Mouse (Mus musculus) macrophage (primary cell): ENCODE measurements around the gene Eif4a2. TPM values are rescaled to one million over a fixed set of nuclear protein-coding genes. Genes with fewer than 3 reads are reported as not detected.
"Not testable (repeated sequence)": the region's sequence is repeated elsewhere in the genome, so short reads cannot be mapped to it uniquely, and the experiment has no call there.

Experiments
- H3K27ac ChIP-seq: fragments of 350-480 bp; formaldehyde crosslinking; 2 replicates; pipeline ENCODE4 v1.9.0; 2021
- H3K36me3 ChIP-seq: fragments of 350-480 bp; formaldehyde crosslinking; 2 replicates; pipeline ENCODE4 v1.9.0; 2021; ENCODE audit errors: inconsistent target
- H3K4me3 ChIP-seq: fragments of 350-480 bp; formaldehyde crosslinking; 2 replicates; pipeline ENCODE4 v1.9.0; 2021; ENCODE audit errors: inconsistent target
- H3K79me2 ChIP-seq: fragments of 350-480 bp; formaldehyde crosslinking; 2 replicates; pipeline ENCODE4 v1.9.0; 2021; ENCODE audit errors: inconsistent target
- WGBS: methylation state at CpG from one replicate; pipeline ENCODE4 v1.1.7; 2026; ENCODE audit warnings: inconsistent platforms; ENCODE audit not compliant: missing documents; 5-methylcytosine and 5-hydroxymethylcytosine counted together
- polyA plus RNA-seq: library from polyadenylated mRNA; stranded (reverse); fragments of 250-400 nt; gene quantifications from 3 replicates; pipeline ENCODE4 v1.2.4, GENCODE M21; 2018; ENCODE audit warnings: inconsistent platforms
- total RNA-seq, 78 experiments: library from RNA; depleted of rRNA; stranded (reverse); fragments of 250-400 nt; gene quantifications; 1 replicate in 9 of 78; 2 replicates in 24 of 78; 3 replicates in 43 of 78; 4 replicates in 2 of 78; pipeline ENCODE4 v1.2.4; 2018; ENCODE audit warnings: inconsistent platforms in 56 of 78

Gene Eif4a2
- total RNA-seq (2018; cell fraction: chromatin; rRNA removed) = 1,000 to 10,000 TPM in 15 of 26 experiments, 100 to 1,000 TPM in 11; 529 to 1,707 (median 1,135) TPM
- 100 to 1,000 TPM in 25 of 26 experiments, 10 to 100 TPM in 1; 68.9 to 198 (median 141) TPM for total RNA-seq (2018; cell fraction: cytosol; rRNA removed)
- total RNA-seq (2018; cell fraction: nucleus; rRNA removed) = 1,000 to 10,000 TPM in 1 of 26 experiments, 100 to 1,000 TPM in 25; 341 to 1,235 (median 466) TPM
- 205 to 241 TPM (median 212 TPM) in 3 replicates for polyA plus RNA-seq

DNA sequence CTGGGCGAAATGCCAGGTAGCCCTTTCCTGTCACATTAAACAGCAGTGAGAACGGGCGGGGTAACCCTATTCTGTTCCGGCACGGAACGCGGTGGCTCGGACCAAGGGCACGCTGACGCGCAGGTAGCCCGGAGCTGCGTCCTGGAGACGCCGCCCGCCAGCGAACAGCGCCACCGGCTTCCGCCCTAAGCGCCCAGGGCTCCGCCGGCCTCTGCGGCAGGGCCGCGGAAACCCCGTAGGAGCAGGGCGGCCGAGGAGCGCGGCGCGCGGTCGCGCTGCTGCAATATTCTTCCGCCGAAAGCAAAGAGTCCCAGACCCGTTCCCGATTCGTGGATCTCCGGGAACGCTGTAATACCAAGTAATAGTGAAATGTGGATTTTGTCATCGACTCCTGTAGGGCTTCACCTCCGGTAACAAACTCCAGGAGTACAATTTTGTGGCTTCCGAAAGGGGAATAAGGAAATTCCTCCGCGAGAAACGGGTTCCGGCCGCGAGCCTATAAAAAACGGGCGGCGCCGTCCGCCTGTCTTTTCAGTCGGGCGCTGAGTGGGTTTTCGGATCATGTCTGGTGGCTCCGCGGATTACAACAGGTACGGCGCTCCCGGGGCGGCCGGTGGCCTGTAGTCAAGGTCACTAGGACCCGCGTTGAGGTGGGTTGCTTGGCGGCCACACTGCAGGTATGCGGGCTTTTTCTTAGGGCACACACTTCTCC lies at the start of gene Eif4a2:
Gene Eif4a2, plus strand, starts transcription at position 214 of the 712 bp plus-strand sequence.
- peaks cover 33% of the 10 kb centered on the region for H3K36me3 ChIP-seq
- H3K79me2 ChIP-seq = peaks cover 45% of the 10 kb centered on the region
- H3K27ac ChIP-seq = peak within 1 kb of the TSS; percentile 97
- WGBS = under 1% methylated on average over 70 of the region's 71 CpGs
- peak within 1 kb of the TSS; percentile 99 for H3K4me3 ChIP-seq

DNA sequence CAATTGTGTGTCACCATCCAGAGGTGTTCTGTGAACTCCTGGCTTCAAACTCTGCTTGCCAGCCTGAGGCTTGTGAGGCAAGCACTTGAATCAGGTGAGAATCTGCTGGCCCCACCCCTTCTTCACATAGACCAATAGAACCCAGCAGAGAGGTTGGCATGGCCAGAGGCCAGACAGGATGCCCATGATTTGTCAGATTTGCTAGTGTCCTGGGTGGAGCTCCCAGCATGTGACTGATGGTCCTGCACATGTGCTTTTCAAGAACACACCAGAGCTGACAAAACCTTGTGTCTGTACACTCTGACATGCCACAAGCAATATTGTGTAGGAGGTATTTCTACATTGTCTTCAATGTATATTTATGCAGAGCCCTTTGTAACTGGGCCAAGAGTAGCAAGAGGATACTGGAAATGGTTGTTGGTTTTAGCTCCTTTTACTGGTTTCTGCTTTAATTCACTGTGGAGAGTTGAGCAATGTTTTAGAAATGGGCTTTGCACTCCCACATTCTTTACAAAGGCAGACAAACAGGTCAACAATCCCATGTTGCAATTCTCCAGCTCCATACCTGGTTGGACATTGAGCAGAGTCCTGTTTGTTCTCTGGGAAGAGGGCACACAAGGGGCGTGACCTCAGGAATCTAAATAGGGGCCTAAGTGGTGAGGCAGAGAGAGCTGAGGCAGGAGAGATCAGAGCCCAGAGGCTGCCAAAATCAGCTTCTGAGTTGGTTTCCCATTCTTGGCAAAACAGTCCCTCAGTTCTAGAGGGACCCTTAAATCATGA lies 49.4 kb upstream of the Eif4a2 start, which contains the start of gene Kng1:
Gene Kng1, plus strand, starts transcription at position 198 of the 780 bp plus-strand sequence.
- WGBS = 100% methylated on average over 1 of the region's 1 CpGs
- not testable (repeated sequence) for H3K27ac ChIP-seq, H3K36me3 ChIP-seq, H3K79me2 ChIP-seq, H3K4me3 ChIP-seq

DNA sequence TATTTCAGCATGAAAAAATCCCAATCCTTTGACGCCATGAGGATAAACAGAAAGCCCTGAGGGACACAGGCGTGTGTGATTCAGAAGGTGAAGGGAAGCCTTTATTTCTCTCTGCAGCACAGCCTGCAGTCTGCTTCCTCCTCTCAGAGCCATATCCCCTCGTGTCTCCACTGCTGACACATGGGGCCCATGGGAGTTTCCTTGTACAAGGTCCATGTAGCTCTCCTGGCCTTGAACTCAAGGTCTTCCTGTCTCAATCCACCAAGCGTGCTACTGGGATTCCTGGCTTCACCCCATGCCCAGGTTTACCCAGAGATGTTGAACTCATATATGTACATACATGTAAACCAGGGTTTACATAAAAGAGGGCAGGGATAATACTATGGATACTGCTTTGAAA lies 47.6 kb upstream of the Eif4a2 start:
- H3K79me2 ChIP-seq, H3K36me3 ChIP-seq, H3K4me3 ChIP-seq, H3K27ac ChIP-seq: not testable (repeated sequence)
- 66% methylated on average over 3 of the region's 4 CpGs for WGBS

DNA sequence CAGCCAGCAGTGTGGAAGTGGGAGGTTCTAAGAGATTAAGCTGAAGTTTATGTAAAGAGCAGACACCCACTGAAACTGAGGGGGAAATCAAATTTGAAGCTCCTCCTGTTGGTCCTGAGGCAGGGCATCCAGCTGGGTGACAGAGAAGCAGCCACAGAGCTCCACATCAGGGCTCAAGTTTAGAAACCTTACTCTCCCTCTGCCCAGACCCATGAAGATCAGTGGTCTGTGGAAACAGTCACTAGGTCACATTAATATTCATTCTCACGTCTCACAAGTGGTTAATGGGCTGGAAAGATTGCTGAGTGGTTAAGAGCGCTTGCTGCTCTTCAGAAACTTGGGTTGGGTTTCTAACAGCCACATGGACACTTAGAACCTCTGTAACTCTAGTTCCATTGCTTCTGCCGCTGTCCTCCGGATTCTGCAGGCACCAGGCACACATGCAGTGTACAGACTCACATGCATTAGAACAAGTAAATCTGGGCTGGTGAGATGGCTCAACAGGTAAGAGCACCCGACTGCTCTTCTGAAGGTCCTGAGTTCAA lies 46.4 kb upstream of the Eif4a2 start:
- H3K4me3 ChIP-seq = not testable (repeated sequence)

DNA sequence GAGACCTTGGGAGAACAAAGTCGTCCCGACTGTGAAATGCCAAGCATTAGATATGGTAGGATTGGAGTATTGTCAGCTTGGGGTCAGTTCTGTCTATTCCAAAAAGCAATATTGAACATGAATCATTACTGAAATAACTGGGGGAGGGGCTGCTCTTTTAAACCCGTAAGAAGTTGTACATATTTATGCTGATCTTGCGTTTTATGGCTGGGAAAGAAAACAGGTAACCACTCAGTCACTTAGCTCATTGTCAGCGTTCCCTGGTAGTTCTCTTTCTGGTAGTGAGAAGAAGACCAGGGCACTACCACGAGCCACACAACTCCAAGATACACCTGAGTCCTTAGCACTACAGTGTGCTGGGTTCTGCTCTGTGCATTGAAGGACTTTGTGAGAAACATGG lies 29.7 kb upstream of the Eif4a2 start:
- not testable (repeated sequence) for H3K79me2 ChIP-seq, H3K27ac ChIP-seq, H3K36me3 ChIP-seq, H3K4me3 ChIP-seq
- WGBS = 80% methylated on average over 4 of the region's 6 CpGs

More for the DNA sequence above, 46.4 kb upstream of the Eif4a2 start:
- not testable (repeated sequence) for H3K36me3 ChIP-seq, H3K79me2 ChIP-seq, H3K27ac ChIP-seq
- 94% methylated on average over 4 of the region's 5 CpGs for WGBS

DNA sequence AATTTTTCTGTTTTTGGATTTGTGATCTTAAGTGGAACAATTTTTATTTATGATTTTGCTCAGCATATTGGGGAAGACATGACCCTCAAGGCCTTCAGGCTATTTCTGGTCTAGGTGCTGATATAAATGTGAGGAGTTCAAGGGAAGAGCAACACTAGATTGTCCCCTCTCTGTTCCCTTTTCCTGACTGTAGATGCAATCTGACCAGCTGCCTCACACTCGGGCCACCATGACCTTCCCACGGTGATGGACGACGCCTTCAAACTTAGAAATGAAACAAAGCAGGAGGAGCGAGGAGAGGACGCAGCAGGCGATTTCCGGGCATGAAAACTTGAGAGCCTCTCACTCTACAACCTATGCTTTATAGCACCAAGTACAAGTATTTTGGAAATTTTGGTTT lies 20.1 kb upstream of the Eif4a2 start:
- H3K4me3 ChIP-seq, H3K36me3 ChIP-seq: not testable (repeated sequence)
- 75% methylated on average over 8 of the region's 8 CpGs for WGBS

DNA sequence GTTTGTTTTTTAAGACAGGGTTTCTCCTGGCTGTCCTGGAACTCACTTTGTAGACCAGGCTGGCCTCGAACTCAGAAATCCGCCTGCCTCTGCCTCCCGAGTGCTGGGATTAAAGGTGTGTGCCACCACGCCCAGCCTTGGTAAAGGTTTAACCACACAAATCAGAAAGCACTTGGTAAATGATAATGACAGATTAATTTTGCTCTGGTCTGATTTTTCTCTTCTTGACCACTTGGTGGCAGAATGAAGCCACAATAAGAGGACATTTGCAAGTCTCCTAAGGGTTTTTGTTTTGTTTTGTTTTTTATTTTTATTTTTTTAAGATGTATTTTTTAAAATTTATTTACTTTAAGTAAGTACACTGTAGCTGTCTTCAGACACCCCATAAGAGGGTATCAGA lies 19.5 kb upstream of the Eif4a2 start:
- 6% methylated on average over 4 of the region's 4 CpGs for WGBS
- H3K79me2 ChIP-seq, H3K27ac ChIP-seq, H3K36me3 ChIP-seq, H3K4me3 ChIP-seq: not testable (repeated sequence)

More for the DNA sequence above, 20.1 kb upstream of the Eif4a2 start:
- not testable (repeated sequence) for H3K27ac ChIP-seq, H3K79me2 ChIP-seq

DNA sequence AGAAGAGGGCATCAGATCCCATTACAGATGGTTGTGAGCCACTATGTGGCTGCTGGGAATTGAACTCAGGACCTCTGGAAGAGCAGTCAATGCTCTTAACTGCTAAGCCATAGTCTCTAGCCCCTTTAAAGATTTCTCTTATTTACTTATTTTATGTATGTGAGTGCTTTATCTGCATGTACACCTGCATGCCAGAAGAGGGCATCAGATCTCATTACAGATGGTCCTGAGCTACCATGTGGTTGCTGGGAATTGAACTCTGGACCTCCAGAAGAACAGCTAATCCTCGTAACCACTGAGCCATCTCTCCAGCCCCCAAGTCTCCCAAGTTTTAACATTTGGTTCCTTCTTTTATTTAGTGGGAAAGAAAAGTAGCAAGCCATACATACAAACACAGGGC lies 18.8 kb upstream of the Eif4a2 start:
- not testable (repeated sequence) for H3K27ac ChIP-seq, H3K79me2 ChIP-seq, H3K4me3 ChIP-seq, H3K36me3 ChIP-seq
- WGBS = 100% methylated on average over 1 of the region's 1 CpGs

DNA sequence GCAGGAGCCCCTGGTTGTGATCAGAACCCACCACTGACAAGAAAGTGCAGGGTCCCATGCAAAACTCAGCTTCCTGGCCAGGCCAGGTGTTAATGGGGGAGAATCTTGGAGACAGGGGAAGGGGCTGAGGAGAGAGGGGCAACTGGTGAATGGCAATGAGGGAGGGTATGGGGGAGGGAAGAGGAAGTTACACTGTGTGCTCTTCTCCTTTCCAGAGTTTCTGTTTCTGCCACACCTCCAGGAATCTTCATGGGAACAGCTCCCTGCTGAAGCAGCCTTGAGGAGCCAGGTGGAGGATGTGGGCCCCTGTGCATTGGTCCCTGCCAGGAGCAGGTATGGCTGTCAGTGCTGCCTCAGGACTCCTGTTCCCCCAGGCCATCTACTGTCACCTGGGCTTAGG lies 15.9 kb upstream of the Eif4a2 start:
- H3K79me2 ChIP-seq, H3K36me3 ChIP-seq, H3K27ac ChIP-seq, H3K4me3 ChIP-seq: not testable (repeated sequence)

DNA sequence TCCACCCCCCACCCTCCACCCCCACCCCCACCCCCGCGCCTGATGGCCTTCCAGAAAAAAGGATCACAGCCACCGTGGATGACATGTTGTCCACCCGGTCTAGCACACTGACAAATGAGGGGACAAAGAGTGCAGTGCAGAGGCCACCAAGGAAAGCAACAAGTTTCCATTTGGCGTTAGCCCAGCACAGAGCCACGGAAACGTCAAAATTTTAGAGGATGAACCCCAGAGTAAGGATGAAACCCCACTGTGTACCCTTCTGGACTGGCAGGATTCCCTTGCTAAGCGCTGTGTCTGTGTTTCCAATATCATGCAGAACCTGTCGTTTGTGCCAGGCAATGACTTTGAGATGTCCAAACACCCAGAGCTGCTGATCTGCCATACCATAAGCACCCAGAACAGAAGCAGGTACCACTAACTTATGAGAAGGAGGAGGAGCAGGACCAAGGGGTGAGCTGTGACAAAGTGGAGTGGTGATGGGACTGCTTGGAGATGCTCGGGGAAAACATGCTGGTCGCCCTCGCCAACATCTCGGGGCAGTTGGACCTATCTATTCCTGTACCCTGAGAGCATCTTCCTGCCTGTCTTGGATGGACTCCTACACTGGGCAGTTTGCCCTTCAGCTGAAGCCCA lies 13.8 kb upstream of the Eif4a2 start:
- 90% methylated on average over 9 of the region's 13 CpGs for WGBS
- H3K4me3 ChIP-seq = no peak overlapping the region
- no peak overlapping the region for H3K27ac ChIP-seq
- no peaks in the 10 kb centered on the region for H3K79me2 ChIP-seq
- no peaks in the 10 kb centered on the region for H3K36me3 ChIP-seq

DNA sequence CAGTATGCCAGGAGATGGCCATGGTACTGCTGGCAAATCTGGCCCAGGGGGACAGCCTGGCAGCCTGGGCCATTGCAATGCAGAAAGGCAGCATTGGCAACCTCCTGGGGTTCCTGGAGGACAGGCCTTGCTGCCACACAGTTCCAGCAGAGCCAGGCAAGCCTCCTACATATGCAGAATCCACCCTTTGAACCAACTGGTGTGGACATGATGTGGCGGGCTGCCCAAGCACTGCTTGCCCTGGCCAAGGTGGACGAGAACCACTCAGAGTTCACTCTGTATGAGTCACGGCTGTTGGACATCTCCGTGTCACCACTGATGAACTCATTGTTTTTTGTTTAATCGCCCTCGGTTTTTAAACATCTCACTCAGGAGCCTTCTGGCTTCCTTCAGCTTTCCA lies 13.1 kb upstream of the Eif4a2 start:
- Histone ChIP-seq H3K4me3 (no peak overlapping the region), H3K79me2 (no peaks in the 10 kb centered on the region), H3K36me3 (no peaks in the 10 kb centered on the region), H3K27ac (no peak overlapping the region)
- WGBS = 85% methylated on average over 6 of the region's 6 CpGs

DNA sequence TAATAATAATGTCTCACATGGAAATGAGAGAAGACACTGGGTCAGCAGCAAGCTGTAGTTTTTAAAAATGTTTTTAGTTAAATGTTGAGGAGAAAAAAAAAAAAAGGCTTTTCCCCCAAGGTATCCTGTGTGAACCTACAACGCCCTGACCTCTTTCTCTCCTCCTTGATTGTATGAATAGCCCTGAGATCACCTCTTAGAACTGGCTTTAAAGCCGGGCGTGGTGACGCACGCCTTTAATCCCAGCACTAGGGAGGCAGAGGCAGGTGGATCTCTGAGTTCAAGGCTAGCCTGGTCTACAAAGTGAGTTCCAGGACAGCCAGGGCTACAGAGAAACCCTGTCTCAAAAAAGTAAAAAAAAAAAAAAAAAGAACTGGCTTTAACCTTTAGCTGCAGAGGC lies 11.7 kb upstream of the Eif4a2 start:
- H3K4me3 ChIP-seq, H3K27ac ChIP-seq, H3K79me2 ChIP-seq, H3K36me3 ChIP-seq: not testable (repeated sequence)
- 94% methylated on average over 5 of the region's 5 CpGs for WGBS

DNA sequence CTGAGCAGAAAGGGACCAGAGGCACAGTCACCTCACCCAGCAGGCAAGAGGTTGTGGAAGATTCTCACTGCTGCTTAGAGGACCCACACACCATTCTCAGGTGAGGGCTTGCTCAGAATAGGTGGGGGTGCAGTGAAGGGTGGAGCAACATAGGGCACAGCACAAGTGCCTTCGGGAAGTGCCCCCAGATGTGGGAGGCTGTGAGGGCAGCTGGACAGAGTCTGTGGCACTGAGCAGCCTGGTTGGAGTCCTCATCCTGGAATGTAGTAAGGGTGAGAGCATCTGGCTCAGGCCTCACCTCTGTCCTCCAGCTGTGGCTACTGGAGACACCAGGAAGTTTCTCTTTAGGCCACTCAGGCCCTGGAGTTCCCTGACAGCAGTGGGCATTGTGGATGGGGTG lies 10.4 kb upstream of the Eif4a2 start:
- H3K36me3 ChIP-seq, H3K79me2 ChIP-seq, H3K4me3 ChIP-seq, H3K27ac ChIP-seq: not testable (repeated sequence)
- 78% methylated on average over 1 of the region's 1 CpGs for WGBS

DNA sequence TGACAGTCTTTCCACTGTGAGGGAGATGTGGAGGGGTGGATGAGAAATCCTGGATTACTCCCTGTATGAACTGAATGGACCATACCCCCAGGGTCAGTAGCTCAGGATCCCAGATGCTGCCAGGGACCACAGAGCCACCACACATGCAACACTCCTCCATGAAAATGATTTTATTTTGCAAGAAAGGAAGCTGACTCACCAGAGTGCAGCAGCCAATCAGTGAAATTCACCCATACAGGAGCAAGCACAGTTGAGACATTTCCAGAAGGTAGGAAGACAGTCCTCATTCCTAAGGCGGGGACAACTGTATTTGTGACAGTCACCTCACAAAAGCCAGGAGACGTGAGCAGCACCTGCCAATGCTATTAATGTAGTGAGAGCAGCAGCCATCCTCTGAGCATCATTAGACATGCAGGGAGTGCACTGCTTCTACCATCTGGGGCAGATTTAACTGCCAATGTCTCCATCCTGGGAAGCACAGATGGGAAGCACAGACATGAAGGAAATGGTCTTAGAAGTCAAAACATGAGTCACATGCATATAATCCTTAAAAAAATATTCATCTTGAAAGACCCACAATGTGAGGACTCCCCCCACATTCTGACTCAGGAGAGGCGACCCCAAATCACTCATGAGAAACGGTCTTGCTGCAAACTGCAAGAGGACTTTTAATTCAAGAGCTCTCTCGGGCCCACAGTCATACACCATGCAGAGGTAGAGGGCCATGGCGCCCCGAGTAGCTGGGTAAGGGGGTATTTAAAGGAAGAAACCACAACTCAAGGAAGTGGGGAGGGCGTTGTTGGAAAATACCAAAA lies 9.7 kb upstream of the Eif4a2 start:
- not testable (repeated sequence) for H3K27ac ChIP-seq, H3K79me2 ChIP-seq, H3K36me3 ChIP-seq, H3K4me3 ChIP-seq
- 93% methylated on average over 8 of the region's 8 CpGs for WGBS
